Mouse (Mus musculus): ENCODE results near the gene Prpf38b.

Prpf38b gene

DNA sequence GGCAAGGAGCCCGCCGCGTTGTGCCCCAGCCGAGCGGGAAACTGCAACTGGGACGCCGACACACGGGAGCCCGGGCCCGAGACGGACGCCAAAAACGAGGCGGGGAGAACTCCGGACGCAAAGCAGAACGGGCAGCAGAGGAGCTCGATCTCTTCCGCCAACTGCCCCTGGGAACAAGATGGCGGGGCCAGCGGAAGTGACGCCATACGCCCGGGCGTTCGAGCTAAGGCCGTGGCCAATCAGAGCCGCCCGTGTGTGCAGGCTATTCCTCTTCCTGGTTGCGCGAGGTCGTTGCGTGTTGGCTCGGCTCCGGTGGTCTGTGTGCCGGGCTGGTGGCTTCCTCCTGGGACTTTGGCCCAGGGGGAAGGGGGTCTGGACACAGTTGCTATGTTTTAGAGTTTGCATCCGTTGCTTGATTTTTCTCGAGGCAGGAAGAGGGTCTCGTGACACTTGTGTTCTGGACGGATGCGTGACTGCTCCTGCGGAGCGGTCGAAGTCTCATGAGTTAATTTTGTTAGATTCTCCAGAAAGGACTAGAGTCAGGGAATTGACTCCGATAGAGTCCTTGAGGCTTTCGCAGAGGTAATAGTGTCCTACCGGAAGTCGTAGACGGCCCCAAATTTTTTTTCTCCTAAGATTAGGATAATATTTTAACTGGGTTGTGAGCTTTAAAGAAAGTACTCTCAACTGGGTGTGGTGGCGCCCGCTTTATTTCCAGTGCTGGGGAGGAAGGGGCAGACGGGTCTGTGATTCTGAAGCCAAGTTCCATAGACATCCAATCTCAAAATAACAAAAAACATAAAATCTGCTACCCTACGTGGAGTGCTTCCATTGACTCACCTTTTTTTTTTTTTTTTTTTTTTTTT, at the start of gene Prpf38b:
Prpf38b (minus strand) TSS at position 180 of the 866 bp plus-strand sequence.
- peak; percentile 92 to 96 for DNase-seq (ENCODE audit: low spot score in 2 of 2)

DNA sequence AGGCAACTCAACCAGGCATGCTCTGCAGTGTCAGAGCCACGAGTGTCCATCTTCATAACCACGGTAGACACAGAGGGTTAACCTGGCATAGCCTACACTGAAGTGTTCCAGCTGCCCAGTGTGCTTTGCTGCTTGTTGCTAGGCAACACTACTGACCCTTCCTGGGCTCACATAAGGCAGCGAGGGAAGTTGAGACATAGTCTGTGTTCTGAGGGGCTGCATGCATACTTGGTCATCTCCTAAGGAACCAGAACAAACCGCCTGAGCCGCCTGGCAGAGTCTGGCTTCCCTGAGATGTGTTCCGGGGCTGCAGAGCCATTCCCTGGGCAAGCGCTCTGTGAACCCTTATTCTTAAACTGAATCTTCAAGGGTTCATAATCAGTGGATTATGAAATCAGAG, 49.7 kb upstream of the Prpf38b start:
- no peak for DNase-seq (ENCODE audit: low spot score in 2 of 2)

DNA sequence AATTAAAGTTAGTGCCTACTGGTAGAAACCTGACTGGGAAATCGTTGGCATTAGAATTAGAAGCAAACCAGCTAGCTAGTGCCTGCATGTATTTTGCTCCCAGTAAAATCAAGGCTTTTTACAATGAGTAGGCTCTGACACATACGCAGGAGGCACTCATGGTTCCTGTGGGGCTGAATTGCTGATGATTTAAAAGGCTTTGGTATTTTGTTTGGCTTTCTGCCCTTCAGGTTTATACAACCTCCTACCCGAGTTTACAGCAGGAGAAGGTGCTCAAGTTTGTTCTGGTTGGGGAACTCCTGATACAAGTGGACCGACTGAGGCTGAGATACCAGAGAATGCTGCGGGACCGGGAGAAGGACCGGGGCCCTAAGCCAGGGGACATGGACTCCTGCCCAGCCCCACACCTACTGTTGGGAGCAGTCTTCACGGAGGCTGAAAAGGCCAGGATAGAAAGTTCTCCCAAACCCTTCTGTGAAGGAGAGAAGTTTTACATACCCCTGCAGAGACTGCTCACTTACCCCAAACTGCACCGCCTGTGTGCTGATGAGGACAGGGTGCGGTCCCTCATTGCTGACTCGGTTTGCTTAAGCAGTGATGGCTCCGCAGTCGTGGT, 48.3 kb upstream of the Prpf38b start:
- no peak for DNase-seq (ENCODE audit: low spot score in 2 of 2)

DNA sequence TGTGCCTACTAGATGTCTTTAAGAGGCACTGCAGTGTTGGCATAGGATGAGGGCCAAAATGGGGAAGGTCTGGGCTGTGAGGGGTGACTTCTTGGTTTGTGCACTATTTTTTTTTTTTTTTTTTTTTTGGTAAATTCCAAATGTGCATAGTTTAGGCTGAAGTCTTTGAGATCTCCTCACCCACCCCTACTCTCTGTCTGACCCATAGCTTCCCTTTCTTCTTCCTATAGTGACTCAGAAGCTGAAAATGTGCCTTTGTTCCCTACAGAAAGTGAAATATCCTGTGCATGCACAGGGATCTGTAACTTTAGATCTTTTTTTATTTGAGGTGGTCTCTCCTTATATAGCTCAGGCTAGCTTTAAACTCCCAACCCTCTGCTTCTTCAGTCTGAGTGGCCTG, 46.4 kb upstream of the Prpf38b start:
- no peak for DNase-seq (ENCODE audit: low spot score in 2 of 2)

DNA sequence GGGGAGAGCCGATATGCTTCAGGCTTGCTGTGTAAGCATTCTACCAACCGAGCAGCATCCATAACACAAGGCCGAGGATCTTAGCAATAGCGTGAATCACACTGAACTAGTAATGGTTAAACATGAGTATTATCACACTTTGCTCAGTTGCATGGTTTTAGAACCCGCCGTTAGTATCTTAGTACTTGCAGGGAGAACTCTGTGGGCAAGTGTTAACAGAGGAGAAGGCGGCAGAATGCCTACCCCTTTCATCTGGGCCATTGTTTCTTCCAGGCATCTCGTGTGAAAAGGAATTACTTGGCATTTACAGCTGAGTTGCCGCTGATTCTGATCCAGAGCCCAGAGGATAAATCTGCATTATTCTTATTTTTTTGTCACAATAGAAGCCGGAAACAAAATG, 29.5 kb upstream of the Prpf38b start:
- DNase-seq (ENCODE audit: low spot score in 2 of 2): no peak

DNA sequence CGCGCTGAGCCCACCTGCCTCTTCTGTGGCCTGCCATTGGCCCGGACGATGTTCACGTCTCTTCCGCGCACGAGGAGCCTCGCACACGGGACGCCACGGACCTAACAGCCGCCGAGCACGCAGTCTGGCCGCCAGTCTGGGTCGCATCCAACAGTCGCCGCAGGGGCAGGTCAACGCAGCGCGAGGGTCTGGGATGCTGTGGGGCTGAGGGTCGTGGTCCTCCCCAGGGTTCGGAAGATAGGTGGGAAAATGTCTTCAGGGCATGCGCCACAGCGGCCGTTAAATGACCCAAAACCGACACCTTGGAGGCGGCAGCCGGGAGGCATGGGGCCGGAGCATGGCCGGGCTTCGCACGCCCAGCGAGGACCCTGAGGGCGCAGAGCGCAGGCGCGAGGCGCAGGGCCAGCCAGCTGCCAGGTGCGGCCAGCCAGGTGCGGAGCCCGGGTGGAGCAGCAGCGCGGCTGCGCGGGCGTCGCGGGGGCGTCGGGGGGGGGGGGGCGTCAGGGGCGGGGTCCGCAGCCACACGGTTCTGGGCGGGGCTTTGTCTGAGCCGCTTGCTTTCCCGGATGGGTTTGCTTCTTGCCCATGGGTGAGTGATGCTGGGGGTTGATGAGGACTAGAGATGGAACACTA, 28.6 kb upstream of the Prpf38b start, which contains the start of gene Gm9857:
Gm9857 (minus strand) TSS at position 445 of the 633 bp plus-strand sequence.
- DNase-seq (ENCODE audit: low spot score in 2 of 2): no peak

DNA sequence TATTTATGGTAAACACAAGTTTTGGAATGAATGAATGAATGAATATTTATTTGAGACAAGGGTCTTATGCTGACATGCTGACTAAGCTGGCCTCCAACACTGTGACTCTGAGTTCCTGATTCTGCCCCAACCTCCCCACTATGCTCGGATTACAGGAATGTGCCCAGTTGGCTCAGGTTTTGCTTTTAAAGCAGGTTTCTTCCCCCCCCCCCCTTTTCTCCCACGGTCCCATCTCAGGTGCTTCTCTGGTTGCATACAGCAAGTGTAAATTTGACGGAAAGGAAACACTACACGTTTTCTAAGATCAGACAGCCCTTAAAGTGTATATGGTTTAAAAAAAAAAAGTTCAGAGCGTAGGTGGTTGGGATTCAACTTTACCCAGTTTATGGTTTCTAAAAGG, 28.0 kb upstream of the Prpf38b start, which contains the start of gene Henmt1:
Henmt1 (plus strand) TSS at position 301 of the 400 bp plus-strand sequence.
- DNase-seq (ENCODE audit: low spot score in 2 of 2): no peak

DNA sequence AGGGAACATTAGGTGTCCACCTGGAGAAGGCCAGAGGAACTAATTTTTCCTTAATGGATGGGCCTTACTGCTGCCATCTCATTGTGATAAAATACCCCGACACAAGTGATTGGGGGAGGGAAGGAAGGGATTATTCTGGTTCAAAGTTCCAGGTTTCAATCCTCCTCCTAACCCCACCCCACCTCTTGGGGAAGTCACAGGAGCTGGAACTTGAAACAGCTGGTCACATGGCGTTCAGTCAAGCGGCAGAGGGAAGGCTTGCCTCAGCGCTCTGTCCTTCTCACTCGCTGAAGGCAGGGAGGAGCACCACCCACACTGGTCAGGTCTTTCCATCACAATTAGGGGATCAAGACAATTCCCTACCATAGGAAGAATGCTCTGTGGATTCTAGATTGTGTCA, 27.2 kb upstream of the Prpf38b start:
- DNase-seq (ENCODE audit: low spot score in 2 of 2): no peak

DNA sequence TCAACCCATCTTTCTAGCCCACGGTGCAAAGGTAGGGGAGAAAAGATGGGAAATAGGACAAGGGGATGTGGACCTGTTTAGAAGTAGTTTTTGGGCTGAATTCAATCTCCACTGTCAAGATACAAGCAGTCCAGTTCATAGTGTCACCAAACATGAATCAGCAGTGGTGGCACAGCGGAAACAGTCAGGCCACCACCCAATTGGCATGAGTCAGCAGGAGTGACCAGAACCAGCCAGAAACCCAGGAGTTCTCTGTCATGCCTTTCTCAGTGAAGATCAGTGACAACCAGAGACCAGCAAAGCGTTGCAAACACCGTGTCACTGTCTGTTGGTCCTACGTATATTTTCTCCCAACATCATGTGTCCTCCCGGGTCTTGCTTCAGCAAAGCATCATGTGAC, 22.0 kb upstream of the Prpf38b start:
- no peak for DNase-seq (ENCODE audit: low spot score in 2 of 2)

DNA sequence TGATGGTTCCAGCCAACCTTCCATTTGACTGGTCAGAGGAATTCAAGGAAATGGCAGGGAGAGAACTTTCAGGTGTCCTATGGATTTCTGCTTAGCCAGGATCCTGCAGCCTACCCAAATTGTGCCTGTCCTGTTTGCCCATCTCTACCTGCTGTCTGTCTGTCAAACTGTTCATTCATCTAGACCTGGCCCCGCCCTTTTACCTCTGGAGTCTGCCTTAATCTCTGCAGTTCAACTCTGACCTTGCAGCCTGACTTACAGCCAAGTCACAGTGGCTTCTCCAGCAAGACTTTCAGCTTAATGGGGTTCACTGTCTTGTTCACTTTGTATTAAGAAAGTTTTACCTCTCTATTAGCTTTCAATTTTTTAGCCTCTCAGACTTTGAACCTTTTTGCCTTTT, 14.8 kb upstream of the Prpf38b start:
- no peak for DNase-seq (ENCODE audit: low spot score in 2 of 2)

DNA sequence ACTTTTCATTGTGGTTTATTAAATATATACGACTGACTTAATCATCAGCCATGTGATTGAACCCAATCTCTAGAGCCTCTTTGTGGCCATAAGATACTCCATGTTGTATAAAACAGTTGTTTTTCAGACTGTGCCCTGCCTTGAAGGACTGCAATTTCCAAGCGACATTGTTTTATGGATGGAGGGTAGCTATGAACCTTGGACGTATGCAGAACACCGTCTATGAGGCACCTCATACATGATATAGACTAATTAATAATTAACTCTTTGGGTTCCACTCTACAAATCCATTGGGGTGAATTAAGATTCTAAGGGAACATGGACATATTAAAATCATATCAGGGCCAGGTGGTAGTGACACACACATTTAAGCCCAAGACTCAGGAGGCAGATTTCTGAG, 14.2 kb upstream of the Prpf38b start:
- DNase-seq (ENCODE audit: low spot score in 2 of 2): no peak

DNA sequence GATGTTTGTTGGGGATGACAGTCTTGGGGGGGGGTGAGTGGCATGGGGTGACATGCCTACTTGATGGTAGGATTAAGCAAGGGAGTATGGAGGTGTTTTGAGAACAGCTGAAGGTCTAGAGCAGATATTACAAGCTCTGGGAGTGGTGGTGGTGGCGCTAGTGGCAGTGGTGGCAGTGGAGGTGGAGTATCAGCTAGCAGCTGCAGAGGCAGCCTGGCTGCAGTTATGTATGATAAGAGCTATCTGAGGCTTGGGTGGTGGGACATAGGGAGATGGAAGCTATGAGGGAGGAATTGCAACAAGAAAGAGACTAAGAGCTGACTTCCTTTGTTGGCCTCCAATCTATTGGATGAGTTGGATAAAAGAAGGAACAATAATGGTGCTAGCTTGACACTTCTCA, 10.3 kb upstream of the Prpf38b start:
- peak in 1 of 2 experiments; percentile 27 for DNase-seq (ENCODE audit: low spot score in 2 of 2)

DNA sequence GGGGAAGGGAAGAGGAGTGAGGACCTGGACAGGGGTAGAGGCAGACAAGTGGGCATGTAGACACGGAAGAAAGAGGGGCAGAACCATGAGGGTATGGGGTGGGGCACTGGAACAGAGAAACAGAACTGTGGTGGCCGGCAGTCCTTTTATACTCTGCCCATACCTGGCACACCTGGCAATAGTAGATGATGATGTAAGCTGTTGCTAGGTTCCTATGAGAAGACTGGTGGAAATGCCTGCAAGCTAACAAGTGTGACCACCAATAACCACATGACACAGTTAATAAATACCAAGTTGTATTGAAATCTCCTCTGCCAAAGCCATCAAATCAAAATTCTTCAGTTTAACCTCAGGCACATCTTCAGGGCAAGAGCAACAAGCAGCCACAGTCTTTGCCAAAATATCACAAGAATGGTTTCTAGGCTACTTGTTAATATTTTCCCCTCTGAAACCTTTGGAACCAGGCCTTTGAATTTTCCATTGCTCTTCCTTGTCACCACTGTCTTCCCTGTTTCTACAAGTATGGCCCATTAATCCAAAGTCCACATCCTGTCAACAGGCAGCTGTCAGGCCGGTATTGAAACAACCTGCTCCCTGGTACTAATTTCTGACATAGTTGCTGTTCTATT, 9.0 kb upstream of the Prpf38b start:
- no peak for DNase-seq (ENCODE audit: low spot score in 2 of 2)

DNA sequence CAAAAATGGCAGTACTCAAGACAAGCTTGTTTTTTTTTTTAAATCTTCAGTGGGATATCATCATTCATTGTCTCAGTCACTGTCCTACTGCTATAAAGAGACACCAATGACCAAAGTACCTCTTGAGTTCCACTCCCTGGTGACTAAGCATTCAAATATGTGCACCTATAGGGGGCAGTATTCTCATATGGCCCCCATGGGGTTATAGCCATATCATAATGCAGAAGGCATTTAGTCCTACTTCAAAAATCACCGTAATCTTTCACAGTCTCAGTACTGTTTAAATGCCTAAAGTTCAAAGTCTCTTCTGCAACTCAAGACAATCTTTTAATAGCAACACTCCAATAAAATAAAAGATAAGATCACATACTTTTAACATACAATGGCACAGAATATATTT, 7.3 kb upstream of the Prpf38b start:
- DNase-seq (ENCODE audit: low spot score in 2 of 2): no peak

DNA sequence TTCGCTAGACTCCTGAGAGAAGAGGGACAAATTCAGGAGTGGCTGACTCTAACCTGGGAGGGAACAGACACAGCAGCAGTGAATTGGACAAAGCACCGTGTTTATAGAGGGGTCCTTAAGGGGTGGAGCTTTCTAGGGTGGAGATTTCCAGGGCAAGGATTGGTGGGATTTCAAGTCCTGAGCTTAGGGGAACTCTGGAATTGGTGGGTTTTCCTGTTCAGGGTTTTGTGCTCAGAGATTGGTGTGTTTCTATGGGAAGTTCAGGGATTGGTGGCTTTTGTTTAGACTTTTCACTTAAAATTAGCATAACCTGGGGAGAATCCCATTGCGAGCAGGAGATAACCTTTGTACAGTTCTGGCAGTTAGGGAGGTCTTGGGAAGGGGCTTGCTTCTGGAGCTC, 6.5 kb upstream of the Prpf38b start:
- no peak for DNase-seq (ENCODE audit: low spot score in 2 of 2)

DNA sequence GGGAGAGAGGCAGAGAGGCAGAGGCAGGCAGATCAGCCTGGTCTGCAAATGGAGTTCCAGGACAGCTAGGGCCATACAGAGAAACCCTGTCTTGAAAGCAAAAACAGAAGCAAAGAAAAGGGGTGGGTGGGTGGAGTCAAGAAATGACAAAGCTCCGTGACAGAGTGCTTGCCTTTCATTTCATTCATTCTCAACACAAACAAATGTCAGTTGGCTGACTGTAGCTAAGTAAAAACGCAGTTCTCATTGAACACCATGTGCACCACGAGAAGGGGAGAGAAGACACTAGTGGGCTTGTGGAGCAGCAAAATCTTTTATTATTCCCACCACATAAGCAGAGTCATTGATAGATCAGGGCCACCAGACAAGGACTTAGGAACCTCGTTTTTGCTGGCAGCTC, 5.3 kb upstream of the Prpf38b start:
- DNase-seq (ENCODE audit: low spot score in 2 of 2): no peak

DNA sequence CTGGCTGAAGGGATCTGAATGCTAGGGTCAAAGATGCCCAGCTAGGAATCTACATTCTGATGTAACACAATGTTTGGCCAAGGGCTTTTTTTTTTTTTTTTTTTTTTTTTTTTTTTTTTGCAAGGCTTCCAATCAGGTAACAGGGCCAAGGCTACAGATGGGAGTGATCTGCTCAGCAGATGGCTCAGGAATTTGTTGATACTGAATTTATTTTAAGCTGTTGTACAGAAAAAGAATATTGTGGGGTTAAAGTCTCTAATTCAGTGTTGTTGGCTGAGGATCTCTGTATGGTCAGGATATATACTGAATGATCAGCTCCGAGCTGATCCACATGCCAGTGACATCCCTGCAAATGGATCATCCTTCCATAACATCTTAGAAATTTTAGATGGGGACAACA, 4.5 kb upstream of the Prpf38b start:
- no peak for DNase-seq (ENCODE audit: low spot score in 2 of 2)

DNA sequence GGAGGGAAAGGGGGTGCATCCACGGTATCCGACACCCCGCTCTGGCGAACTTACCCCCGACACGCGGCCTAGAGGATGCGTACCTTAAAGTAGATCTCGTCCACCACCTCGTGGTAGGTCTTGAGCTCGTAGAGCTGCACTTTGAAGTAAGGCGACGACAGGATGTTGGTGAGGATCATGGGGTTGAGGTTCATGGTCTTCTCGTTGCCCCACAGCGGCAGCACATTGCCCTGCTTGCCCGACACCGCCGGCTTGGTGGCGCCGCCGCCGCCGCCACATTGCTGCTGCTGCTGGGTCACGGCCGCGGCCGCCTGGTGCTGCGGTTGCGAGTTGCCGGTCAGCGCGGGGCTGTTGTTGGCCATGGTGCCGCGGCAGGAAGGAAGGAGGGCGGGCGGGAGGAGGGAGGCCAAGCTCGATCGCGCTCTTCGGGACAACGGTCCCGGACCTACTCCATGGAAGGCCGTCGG, 413 bp downstream of the Prpf38b start:
- peak; percentile 68 to 84 for DNase-seq (ENCODE audit: low spot score in 2 of 2)

DNA sequence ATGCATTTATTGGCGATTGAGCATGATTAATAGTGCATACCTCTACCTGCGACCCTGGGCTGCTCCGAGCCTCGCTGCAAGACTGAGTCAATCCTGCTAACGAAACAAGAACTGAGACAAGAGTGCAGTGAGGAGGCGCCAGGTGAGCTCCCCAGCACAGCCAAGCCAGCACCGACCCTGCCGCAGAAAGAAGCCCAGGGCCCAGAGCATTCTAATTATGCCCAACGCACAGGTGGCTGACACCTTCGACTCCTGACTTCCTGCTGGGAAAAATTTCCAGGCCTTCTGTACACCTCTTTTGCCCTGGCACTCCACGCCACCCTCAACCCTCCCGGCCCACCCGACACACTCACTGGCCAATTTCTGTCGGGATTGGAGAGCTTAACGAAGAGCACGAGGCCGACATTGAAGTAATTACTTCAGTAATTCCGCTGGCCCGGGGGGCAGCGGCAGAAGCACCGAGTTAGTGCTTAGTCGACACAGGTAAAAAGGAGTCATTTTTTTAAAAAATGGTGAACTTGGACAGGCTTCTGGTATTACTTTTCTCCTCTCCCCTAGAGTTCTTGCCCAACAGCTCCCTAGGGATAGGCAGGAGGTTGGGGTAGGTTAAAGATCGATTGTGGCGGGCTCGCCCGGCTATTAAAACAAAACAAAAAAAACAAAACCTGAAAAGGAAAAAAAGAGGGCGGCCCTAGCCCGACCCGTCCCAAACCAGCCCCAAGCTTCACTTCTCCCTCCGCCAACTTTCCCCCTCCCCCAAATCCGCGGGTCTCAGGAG, 1.0 kb downstream of the Prpf38b start:
- peak; percentile 28 to 69 for DNase-seq (ENCODE audit: low spot score in 2 of 2)

DNA sequence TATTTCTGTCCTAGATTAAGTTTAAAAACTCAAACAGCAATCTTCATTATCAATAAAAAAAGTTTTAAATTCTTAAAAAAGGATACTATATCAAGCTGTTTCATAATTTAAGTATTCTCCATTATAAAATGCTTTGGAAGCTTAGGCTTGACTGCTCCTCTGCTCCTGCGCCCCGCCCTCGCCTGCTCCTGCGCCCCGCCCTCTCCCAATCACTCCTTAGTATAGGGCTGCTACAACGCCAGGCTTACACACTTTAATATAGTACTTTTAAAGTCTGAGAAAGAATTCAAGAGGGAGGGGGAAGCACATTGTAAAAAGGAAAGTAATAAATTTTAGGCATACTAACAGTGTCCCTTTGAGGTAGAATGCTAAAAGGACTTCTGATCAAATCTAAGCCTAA, 8.6 kb downstream of the Prpf38b start:
- DNase-seq (ENCODE audit: low spot score in 2 of 2): no peak

DNA sequence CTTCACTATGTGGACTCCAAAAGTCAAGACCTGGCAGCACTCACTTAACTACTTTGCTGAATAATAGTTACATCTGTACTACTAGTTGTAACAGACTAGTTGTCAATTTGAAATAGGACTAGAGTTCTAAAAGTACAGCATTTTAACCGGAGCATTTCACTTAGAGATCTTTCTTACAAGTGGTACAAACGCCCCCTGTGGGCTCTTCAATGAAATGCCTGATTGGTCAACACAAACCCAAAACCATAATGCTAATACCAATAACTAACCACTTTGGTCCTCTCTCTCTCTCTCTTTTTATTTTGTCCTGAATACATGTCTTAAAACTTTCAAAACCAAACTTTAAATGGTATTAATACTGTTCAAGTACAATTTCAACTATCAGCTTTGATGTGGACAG, 9.5 kb downstream of the Prpf38b start:
- no peak for DNase-seq (ENCODE audit: low spot score in 2 of 2)
